Mouse (Mus musculus) megakaryocyte, embryonic 14.5 days (primary cell): ENCODE data around the gene Tmem199.

Experiments used
- FLI1 ChIP-seq: IDR thresholded peaks from 2 replicates; pipeline ENCODE4 v1.6.1; 2012; ENCODE audit warnings: low read length, inconsistent platforms, mixed read lengths
- GATA1 ChIP-seq: IDR thresholded peaks from 3 replicates; pipeline ENCODE4 v1.6.1; 2012; ENCODE audit warnings: mixed read lengths, low read length, inconsistent platforms, borderline replicate concordance

DNA sequence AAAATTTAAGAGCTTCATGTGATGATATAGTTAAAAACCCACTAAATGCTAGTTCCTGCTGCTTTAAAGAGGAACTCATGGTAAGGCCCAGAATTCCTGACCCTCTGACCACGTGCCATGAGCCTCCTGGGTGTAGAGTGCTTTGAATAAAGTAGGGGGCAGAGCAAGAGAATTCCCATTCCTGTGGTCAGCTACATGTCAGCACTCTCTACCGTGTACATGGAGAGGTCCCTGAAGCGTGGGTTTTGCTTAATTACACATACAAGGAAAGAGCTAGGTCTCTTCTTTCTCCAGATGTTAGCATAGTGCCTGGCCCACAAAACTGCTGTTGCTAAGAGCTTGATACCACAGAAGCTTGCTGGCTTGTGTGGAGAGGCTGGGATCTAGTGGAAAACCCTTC is 6.5 kb downstream of the Tmem199 start:
- TF ChIP-seq GATA1 (no peak), FLI1 (no peak)
